Mouse (Mus musculus) cortical plate, adult 2 months (tissue): ENCODE data around the gene Dynlt1b.
"Not testable (repeated sequence)": the region's sequence is repeated elsewhere in the genome, so short reads cannot be mapped to it uniquely, and the experiment has no call there.

Experiments
- CTCF ChIP-seq: fragments of 200-500 bp; IDR thresholded peaks from 2 replicates; pipeline ENCODE4 v1.5.1; 2011; ENCODE audit warnings: mild to moderate bottlenecking, control low read depth, low read length; ENCODE audit not compliant: insufficient read depth; ENCODE audit errors: extremely low read depth
- POLR2A ChIP-seq: fragments of 200-500 bp; IDR thresholded peaks from 2 replicates; pipeline ENCODE4 v1.6.1; 2011; ENCODE audit warnings: mild to moderate bottlenecking, low read length, control low read depth; ENCODE audit not compliant: insufficient read depth; ENCODE audit errors: extremely low read depth

DNA sequence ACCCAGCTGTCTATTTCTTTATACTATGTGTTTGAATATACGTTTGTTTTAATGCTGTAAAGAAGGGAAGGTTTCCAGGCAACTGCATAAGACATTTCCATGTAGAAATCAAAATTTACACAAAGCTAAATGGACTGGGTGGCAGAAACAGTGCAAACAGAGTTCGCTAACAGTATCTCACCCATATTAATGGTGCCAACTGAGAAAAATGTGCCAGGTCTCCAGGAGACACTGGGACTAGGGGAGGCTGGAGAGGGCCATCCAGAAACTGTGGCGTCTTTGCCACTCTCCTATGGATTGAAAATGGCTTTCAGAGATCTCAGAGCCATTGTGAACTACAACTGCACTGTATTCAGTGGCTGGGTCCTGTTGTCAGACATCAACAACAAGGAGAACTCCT is 40.1 kb downstream of the Dynlt1b start:
- not testable (repeated sequence) for TF ChIP-seq CTCF, POLR2A
